Mouse (Mus musculus): ENCODE data around the gene 1700056E22Rik.

The 1700056E22Rik gene

DNA sequence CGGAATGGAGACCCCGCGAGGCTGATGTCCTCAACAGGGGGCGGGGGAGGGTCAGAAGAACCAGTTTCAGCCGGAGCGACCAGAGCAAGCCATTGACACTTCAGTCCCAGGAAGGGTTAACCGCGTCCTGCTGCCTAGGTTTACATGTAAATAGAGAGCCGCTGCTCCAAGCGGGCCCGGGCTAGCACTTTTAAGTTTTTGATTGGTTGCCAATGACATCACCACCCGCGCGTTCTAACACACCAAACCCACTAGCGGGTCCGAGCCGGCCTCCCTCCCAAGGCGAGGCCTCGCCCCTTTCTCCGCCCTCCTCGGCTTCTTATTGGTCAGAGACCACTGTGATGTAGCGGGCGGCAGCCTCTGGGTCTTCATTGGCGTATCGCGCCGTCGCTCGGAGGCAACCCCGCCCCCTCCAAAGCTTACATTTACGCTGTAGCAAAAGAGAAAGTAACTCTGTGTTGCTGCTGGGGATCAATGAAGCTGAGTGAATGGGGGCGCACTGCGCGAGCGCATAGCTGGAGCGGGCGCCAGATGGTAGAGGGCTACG is at the start of gene 1700056E22Rik:
1700056E22Rik (minus strand) TSS at position 291 of the 547 bp plus-strand sequence.
- peak; percentile 93 to 98 for DNase-seq

DNA sequence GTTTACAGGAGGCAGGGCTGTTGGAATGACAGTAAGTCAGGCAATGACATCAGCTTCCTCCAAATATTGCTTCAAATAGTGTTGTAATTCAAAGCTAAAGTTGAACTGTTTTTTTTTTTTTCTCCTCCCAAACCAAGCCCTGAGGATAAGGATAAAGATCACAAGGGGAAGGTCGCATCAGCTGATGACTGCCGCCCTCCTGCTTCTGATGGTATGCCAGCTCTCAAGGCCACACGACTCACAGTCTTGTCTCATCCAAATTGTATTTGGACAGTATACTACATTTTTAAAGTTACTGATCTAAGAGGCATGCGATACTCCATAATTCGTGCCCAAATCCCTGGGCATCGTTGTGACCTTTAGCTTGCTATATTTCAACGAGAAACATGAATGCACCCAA is 49.1 kb upstream of the 1700056E22Rik start:
- no peak for DNase-seq

DNA sequence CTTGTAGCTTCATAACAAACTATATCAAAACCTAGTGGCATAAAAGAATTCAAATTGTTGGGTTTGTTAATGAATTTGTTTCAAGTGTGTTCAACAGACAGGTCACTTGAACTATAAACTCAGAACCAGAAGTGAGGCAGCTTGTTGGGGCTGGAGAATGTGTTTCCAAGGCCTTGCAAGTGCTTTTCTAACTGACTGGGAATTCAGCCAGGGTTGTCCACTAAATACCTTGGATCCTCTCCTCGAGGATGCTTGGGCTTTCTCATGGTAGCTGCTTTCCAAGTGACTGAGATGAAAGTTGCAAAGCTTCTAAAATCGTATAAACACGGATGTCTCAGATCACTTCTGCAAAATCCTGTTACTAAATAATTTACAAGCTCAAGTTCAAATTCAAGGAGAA is 48.6 kb upstream of the 1700056E22Rik start:
- DNase-seq = no peak

DNA sequence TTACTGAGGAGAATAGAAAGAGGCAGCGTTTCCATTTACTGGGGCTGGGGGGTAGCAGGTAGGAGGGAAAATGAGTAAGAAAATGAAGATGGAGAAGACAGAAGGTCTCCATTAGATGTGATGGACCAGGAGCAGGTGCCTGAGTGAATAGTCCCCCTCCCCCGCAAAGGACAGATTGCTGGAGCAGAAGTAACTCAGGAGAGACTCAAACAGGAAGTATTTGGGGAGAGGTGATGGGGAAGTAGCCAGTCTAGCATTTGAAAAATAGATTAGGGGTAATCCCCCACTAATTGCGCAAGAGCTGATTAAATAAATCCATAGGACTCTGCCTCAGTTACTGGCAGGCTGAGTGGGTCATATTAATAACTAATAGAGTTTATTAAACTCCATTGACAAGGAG is 45.2 kb upstream of the 1700056E22Rik start:
- DNase-seq = peak; percentile 11 to 18

DNA sequence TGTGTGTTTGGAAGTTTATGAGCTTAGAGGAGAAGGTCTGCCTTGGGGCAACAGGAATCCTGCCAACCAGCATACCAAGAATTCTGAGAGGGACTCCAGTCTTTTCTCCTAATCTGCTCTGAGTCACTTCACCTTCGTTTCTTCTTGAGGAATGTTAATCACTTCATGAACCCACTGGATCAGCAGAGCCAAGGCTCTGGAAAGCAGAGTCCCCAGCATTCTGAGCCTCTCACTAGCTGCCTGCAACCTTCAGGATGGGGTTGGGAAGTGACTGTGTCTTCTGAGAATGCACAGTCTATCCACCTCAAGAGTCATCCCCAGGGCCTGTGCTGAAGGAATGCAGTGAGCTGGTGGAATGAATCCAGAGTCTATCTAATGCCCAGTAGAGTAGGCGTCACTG is 42.7 kb upstream of the 1700056E22Rik start:
- DNase-seq = no peak

DNA sequence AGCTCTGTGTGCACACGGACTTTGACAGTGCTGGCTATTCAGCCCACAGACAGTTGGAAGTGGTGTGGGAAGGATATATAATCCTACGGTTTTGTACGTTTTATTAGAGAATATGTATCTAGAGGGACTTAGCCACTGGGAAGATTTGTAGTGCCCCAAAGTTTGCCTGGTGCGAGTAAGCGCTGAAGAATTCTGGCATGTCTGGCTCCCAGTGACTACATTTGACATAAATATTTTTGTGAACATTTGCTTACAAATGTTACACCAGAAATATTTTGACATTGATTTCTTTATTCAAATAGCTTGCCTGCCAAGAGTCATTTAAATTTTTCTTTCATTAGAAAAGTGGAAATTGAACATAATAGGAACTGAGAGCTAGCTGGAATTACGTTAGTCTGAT is 42.0 kb upstream of the 1700056E22Rik start:
- DNase-seq = no peak

DNA sequence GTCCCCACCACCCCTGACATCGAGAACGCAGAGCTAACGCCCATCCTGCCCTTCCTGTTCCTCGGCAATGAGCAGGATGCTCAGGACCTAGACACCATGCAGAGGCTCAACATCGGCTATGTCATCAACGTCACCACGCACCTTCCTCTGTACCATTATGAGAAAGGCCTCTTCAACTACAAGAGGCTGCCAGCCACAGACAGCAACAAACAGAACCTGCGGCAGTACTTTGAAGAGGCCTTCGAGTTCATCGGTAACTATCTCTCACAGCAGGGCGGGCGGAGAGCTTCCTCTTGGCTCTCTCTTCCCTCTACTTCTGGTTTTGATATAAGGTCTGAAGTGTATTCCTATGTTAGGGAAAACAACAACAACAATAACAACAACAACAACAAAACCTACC is 34.9 kb upstream of the 1700056E22Rik start:
- no peak for DNase-seq

DNA sequence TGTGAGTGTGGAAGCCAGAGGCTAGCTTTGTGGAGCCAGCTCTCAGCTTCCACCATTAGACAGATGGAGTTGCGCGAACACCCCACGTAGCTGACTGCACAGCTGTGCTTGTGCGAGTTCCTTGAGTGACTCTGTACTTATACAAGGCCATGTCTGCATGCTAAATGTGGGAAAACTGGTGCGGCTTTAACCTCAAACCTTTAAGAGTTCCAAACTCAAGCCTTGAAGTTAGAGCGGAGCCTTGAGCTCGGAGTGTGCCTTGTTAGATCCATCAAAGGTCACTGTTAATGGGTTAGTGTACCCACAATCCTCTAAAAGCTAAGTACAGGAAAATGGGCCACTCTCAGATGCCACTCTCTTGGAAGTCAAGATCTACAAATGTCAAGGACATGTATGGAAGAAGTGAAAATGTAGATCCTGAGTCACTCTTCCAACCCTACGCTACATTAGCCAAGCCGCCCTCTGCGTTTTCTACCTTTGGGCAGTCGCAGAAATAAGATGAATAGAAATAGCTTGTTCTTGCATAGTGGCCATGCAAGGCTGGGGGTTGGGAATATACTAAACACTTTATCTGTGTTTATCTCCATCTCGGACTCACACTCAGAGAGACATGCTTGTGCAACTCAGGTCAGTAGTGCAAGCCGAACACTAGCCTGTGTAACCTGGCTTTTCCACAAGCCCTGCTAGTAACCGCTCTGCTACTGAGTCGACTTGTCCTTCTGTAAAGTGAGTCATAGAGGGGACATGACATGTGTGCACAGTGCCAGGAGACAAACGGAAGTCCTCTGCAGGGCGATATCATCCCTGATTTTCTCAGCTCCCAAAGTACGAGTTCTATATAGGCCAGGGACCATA is 33.8 kb upstream of the 1700056E22Rik start:
- no peak for DNase-seq

DNA sequence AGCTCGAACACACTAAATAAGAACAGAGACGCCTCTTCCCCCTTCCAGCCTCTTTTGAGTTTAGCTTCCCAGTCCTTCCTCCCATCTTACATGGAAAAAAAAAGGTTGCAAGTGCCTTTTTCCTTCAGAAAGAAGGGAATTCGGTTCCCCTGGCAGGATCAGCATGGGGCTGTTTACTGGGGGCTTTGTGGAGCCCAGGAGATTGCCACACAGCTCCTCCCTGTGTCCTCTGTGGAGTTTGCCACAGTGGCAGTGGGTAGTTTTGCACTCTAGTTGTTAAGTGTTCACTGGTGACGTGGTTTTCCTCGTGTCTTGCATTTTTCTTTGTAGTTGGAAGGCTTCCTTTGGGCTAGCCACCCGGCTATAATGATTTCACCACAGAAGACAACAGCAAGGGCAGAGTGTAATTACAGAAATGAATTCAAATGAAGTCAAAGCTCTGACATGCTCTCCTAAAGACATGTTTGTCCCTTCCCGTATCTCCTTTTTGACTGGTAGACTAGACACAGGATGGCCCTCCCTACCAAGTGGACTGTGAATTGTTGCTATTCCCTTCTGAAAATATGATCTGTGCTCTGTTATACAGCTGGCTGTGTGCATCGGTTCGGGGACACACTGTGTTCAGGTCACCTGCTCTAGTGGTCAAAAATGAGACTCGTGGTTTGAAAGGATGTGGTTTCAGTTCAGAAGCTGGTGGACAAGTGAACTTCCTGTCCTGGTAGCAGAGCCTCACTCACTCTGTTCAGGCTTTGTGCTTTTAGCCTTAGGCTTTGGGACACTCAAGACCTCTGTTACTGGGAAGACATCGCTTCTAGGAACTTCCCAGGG is 32.6 kb upstream of the 1700056E22Rik start:
- no peak for DNase-seq

DNA sequence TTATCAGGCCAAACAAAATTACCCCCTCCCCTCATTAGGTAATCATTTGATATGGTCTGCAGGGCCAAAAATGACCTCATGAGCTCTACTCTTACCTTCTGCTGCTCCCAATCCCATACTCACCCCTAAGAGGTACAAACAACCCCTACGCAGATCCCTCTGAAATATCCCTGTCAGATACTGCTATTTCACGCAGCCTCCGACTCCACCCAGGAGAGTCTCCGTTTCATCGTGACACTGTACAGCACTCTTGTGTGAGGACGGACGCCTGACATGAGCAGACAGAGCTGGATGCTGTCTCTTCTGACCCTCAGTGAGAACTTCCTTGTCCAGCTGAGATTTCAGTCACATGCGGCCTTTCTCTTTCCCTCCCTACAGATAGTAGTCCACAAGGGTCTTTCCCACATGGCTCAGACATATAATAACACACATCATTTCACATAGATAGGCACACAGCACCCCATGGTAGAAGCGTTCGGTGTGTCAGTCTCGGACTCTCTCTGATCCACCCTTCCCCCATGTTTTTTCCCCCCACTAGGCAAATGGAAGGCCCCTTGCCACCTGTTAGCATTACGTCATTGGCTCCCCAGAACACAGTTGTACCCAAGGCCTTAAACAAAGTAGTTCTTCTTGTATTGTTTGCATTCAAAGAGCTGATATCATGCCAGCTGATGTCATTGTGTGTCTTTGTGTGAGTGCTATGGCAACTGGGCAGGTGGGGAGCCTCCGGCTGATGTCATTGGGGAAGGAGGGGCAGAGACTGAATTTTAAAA is 31.7 kb upstream of the 1700056E22Rik start:
- no peak for DNase-seq

DNA sequence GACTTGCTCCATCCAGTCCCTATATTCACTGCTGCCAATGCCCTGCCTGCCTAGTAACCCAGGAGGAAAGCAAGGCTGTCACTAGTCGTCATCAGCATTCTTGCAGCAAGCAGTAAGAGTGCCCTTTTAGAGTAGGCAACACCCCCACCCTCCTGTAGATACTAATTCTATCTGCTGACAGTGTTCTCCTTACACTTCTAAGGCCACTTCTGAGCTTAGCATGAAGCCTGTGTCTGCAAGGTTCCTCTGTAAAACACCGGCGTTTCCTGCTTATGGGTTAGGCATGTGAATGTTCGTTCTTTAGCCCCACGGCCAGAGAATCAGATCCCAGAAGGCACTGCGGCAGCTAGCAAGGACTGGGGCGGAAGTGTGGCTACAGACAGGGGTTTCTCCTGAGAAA is 30.2 kb upstream of the 1700056E22Rik start:
- DNase-seq = no peak

DNA sequence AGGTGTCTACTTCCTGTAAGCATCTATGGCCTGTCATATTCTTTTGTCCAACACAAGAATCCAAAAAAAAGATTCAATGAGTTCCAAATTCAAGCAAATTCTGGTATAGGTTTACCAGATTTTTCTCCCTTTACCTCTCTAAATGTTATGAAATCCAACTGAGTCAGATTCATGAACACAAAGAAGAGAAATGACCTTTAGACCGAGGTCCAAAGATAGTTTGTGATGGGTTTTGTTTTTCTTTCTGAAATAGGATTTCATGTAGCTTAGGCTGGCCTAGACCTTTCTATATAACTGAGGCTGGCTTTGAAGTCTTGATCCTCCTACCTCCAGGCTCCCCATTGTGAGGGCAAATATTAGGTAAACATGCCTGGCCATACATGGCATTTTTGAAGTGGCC is 27.8 kb upstream of the 1700056E22Rik start:
- DNase-seq = no peak

DNA sequence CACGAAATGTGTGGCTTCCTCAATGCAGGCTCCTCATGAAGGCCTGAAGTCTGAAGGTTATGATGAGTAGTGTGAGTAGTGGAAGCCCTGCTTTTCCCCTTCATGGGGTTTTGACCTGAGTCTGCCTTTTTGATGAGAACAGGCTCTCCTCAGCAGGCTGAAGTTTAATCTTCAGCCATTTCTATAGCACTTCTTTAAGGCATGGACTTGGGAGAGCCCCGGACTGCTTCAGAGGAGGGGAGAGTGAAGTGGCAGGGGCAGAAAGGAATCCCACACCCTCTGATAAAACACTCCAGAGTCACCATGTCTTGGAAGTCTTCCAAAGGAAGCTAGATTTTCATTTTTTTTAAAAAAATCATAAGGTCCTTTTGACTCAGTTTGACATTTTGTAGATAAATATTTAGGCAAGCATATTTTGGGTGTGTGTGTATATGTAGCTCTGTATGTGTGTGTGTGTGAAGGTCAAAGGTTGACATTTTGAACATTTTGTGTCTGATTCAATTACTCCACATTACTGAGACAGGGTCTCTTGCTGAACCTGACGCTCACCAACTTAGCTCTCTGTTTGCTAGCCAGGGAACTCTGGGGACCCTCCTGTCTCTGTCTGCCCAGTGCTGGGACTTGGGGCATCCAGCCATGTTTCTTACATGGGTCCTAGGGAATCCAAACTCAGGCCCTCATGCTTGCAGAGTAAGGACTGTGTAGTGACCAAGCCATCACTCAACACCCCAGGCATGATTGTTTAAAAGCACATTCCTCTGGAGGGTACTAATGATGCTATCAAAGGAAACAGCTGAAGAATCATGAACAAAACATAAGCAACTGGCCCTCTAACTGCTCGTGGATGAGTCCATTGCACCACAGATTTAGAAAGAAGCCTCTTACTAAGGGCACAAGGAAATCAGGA is 27.0 kb upstream of the 1700056E22Rik start:
- DNase-seq = no peak

DNA sequence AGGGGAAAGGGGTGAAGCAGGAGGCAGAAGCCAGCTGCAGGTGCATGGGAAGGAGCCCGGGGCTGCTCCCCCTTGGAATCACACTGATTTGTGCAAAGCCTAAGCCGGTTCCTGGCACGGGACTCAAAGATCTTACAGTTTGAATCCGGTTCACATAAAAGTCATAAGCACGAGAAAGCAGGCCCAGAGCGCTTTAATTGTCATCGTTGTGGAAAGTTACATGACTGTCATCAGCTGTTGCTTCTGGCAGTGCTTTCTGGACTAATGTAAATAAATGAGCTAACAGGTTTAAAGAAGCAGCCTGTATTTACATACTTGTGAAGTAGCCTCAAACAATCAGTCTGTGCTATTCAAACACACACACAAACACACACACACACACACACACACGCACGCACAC is 26.3 kb upstream of the 1700056E22Rik start:
- DNase-seq = no peak

DNA sequence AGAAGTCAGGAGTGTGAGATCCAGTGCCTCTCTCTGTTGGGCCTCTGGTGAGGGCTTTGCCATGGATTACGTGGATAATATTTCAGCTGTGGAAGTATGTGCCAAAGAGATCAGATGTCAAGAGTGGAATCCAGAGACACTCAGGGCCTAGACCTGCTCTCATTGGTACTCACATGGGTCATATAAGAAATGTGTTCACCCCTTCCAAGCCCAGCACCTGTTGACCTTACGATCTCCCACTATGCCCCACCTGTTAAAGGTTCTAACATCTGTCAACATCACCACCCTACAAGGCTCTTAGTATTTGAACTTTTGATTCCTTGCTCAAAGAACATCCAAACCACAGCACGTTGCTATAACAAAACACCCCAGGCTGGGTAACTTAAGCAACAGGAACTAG is 25.7 kb upstream of the 1700056E22Rik start:
- DNase-seq = no peak

DNA sequence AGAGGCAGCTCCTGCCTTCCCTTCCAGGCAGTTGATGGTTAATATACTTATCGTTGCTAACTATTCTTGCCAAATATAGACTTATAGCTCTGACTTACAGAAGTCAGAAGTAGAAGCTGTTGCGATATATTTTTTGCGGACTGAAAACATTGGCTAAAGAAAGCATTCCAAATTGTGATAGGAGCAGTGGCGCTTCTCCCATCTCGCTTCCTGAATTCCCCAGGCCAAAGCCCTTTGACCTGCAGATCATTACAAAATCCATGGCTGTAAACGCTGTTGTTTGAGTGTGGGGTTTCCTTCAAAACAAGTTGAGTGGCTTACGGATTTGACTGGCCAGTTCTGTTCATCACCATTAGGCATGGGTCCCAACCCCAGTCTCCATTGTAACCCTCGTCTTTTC is 24.1 kb upstream of the 1700056E22Rik start:
- no peak for DNase-seq

DNA sequence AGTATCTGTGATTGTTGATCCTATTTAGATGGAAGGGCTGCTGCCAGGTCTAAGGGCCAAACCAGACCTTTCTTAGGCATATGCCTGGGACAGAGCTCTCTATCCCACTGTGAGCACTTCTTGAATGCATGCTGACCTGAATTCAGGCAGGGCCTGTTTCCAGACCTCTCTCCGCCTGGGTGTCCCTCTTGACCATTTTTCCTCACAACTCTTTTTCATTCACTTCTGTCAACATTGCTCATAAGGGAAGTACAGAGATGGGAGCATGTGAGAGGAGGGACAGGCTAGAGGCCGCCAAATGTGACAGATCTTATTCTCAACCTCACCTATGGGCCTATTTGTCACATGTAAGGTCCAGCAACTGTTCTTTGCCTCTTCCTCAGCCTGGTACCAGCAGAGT is 20.1 kb upstream of the 1700056E22Rik start:
- no peak for DNase-seq

DNA sequence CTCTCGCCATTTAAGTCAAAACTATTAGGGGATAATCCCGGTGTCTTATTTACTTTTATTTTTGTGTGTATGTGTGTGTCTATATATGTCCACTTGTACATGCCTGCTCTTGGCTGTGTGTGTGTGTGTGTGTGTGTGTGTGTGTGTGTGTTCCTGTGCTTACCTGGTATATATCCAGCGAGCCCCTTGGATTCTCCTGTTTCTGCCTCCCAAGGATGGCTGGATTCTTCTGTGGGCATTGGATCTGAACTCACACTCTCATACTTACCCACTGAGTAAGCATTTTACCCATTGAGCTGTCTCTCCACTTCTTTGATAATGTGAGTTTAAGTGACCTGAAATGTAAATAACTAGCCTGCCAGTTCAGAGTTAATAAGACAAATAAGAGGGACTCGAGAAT is 19.6 kb upstream of the 1700056E22Rik start:
- DNase-seq = no peak

DNA sequence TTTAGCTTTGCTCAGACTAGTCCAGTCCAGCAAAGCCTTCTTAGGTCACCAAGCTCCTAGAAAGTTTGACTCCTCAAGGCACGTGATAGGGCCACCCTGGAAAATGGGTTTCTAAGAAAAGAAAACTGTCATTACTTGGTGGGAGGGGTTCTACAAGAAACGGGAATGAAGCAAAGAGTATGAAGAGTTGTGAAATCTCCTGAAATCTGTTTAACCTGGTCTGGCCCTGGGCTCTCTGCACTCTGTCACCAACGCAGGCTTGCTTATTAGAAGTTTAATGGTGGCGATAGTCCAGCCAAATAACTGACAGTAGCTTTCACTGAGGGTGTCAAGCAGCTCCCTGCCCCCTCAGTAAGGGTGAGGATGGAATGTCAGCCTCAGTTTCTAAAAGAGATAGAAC is 19.0 kb upstream of the 1700056E22Rik start:
- no peak for DNase-seq

DNA sequence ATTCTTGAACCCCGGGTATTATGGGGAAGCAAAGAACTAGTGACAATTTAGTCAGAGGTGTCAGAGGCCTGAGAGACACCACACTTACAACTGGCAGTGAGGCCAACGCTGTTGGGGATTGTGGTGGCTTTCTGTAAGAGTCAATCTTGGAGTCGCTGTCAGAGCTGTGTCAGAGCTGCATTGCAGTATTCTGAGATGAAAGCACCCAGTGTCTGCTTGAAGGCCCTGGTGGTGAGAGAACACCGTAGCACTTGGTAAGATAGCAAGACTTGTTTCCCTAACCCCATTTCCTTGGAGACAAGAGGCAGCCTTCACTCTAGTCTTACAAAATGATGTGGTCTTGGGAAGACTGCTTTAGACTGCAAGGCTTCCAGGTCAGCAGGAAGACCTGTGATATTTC is 18.2 kb upstream of the 1700056E22Rik start:
- no peak for DNase-seq

DNA sequence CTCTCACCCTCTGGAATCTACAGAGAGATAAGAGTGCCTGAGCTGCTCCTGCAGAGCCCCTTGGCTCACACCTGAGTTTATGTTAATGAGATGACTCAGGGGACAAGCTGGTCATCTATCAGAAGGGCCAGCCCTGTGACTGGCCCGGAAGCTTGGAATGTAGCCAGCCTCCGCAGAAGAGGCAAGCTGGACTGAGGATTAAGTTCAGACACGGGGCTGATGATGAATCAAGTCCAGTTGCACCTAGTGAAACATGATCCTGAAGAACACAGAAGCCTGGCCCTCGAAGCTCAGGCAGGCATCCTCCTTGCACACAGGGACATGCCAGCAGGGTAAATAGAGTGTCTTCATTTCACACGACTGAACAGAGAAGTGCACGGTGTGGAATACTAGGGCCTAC is 17.7 kb upstream of the 1700056E22Rik start:
- DNase-seq = no peak

DNA sequence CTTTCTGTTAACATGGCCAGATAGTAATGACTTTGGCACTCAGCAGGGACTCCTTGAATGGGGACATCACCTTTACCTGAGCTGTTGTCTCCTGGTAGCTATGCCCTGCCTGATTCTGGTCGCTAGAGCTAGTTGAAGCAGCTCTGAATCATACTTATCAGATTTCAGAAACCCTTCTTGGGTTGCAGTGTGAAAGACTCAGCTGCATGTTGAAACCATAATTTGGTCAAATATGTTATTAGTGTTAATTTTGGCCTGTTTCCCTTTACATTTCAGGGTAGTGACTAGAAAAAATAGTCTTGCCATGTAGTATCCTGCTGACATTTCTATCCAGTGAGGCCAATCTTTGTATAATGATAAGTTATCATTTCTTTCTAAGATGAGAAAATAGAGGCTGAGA is 17.2 kb upstream of the 1700056E22Rik start:
- DNase-seq = no peak

Measured in spleen, adult 18-20 months (tissue).